Mouse (Mus musculus) stomach, embryonic 16.5 days (tissue): ENCODE results near the gene Hyal3. TPM values are rescaled to one million over a fixed set of nuclear protein-coding genes. Genes with fewer than 3 reads are reported as not detected.

Experiments used
- polyA plus RNA-seq: library from polyadenylated mRNA; unstranded; fragments of >200 nt; fragmentation: Nextera tagmentation; extraction: Ambion mirVana; gene quantifications from 2 replicates; pipeline ENCODE4 v1.2.1, GENCODE M21; 2015

The Hyal3 gene
- polyA plus RNA-seq, 1 experiment from 2014 or later: 1.4 TPM

Other genes with a start within 250 kb of the Hyal3 start
- gene Hemk1, start 242.5 kb upstream of the Hyal3 start, polyA plus RNA-seq: 11.3 and 11.8 TPM in 2 replicates
- 0.47 and 0.90 TPM in 2 replicates for gene 6430571L13Rik, start 240.2 kb upstream of the Hyal3 start, polyA plus RNA-seq
- gene Cacna2d2, start 181.2 kb upstream of the Hyal3 start, polyA plus RNA-seq: 0.19 and 0.35 TPM in 2 replicates
- gene Tmem115, start 46.9 kb upstream of the Hyal3 start, polyA plus RNA-seq: 38.1 and 40.2 TPM in 2 replicates
- gene Cyb561d2, start 38.6 kb upstream of the Hyal3 start, polyA plus RNA-seq: 27.4 and 30.0 TPM in 2 replicates
- gene Nprl2, start 38.6 kb upstream of the Hyal3 start, polyA plus RNA-seq: 40.8 and 42.6 TPM in 2 replicates
- gene Zmynd10, start 33.5 kb upstream of the Hyal3 start, polyA plus RNA-seq: 0.76 and 1.6 TPM in 2 replicates
- gene Rassf1, start 29.3 kb upstream of the Hyal3 start, polyA plus RNA-seq: 63.8 and 72.2 TPM in 2 replicates
- 35.0 and 38.2 TPM in 2 replicates for gene Tusc2, start 17.6 kb upstream of the Hyal3 start, polyA plus RNA-seq
- 85.2 and 91.6 TPM in 2 replicates for gene Hyal2, start 12.9 kb upstream of the Hyal3 start, polyA plus RNA-seq
- 14.9 and 16.8 TPM in 2 replicates for gene Hyal1, start 3.9 kb upstream of the Hyal3 start, polyA plus RNA-seq
- gene Naa80, start 1.9 kb upstream of the Hyal3 start, polyA plus RNA-seq: 17.4 and 20.4 TPM in 2 replicates
- 62.0 and 77.7 TPM in 2 replicates for gene Ifrd2, start 6.8 kb downstream of the Hyal3 start, polyA plus RNA-seq
- gene Sema3b, start 28.4 kb downstream of the Hyal3 start, polyA plus RNA-seq: 14.9 and 16.3 TPM in 2 replicates
- gene Gnai2, start 54.5 kb downstream of the Hyal3 start, polyA plus RNA-seq: 308 and 311 TPM in 2 replicates
- 13.0 and 15.1 TPM in 2 replicates for gene Slc38a3, start 88.7 kb downstream of the Hyal3 start, polyA plus RNA-seq
- gene Gnat1, start 98.9 kb downstream of the Hyal3 start, polyA plus RNA-seq: 0.42 and 2.0 TPM in 2 replicates
- gene Sema3f, start 129.7 kb downstream of the Hyal3 start, polyA plus RNA-seq: 15.1 and 16.8 TPM in 2 replicates
- gene Rbm5, start 190.2 kb downstream of the Hyal3 start, polyA plus RNA-seq: 183 and 187 TPM in 2 replicates